Comparison of ENCODE assay signal across 17 mouse cellular contexts in genomic region chr2:46297274-46297843, GRCm38 (mm10).
A peak's percentile ranks its signal among the peaks of the same experiment; 100 is the strongest.
DNase-seq lines count a peak whose midpoint lies in the region.
"Had no signal": no experiment of that assay in that cellular context is flagged by ENCODE, and none has a peak within 500 bp of the region (broad histone marks: within the 10 kb centered on the region; RNA-seq: fewer than 3 reads in every experiment).

No protein-coding gene starts in this region.

- DNase-seq in embryo, embryonic 10.5 days (ENCODE audit: low spot score) = peak; percentile 24
- DNase-seq in embryo, embryonic 11 days = no peak
- peak; percentile 28 for DNase-seq in kidney, adult 9 months
- DNase-seq in kidney, postnatal 10 days = no peak
- DNase-seq in retina, embryonic 14.5 days (ENCODE audit: low spot score) = peak; percentile 21
- no peak for DNase-seq in retina, postnatal 1 day
- no peak for DNase-seq in testis, postnatal 14 days (ENCODE audit: low spot score)
- DNase-seq: adrenal gland, postnatal 10 days; cerebellum, adult 8-10 months; cerebellum, postnatal 36 days; gastrocnemius, postnatal 25 days; heart, adult 18-20 months; heart, postnatal 14 days; layer of hippocampus, postnatal 36 days; lung, postnatal 4 days; thymus, adult 18-20 months; thymus, postnatal 4 days had no signal

Comparison
In these comparisons a context has a peak if more than half of its experiments do, and no peak if none do; other contexts are left out.
1. DNase-seq: peak in embryo, embryonic 10.5 days (single experiment), kidney, adult 9 months (single experiment) and retina, embryonic 14.5 days (single experiment); none in embryo, embryonic 11 days (single experiment), kidney, postnatal 10 days (single experiment), retina, postnatal 1 day (single experiment) and testis, postnatal 14 days (single experiment).